Mouse (Mus musculus) midbrain, embryonic 14.5 days (tissue): Measurements from ENCODE around the gene Slc13a1. TPM values are rescaled to one million over a fixed set of nuclear protein-coding genes. Genes with fewer than 3 reads are reported as not detected.

Source experiments
- ATAC-seq: fragments of 200-750 bp; cut with Nextera tagmentation; 2 replicates; pipeline ENCODE4 v1.8.0; 2017; ENCODE audit warnings: moderate number of reproducible peaks, moderate library complexity; ENCODE audit not compliant: low FRiP score, low TSS enrichment
- DNase-seq: peaks from one replicate; pipeline ENCODE4 v3.0.0-alpha.2; 2015
- H3K27ac ChIP-seq: fragments of 300-500 bp; sonication (generic); replicated peaks from 2 replicates; pipeline ENCODE4 v1.5.1; 2014; ENCODE audit warnings: mild to moderate bottlenecking, low read depth, low read length, moderate library complexity
- H3K27me3 ChIP-seq: fragments of 300-500 bp; sonication (generic); 2 replicates; pipeline ENCODE4 v1.6.1; 2014; ENCODE audit warnings: low read length, control low read depth, mixed read lengths; ENCODE audit not compliant: control insufficient read depth, insufficient read depth
- H3K36me3 ChIP-seq: fragments of 300-500 bp; sonication (generic); 2 replicates; pipeline ENCODE4 v1.6.1; 2014; ENCODE audit warnings: low read length, control low read depth; ENCODE audit not compliant: control insufficient read depth, insufficient read depth
- H3K4me1 ChIP-seq: fragments of 300-500 bp; sonication (generic); 2 replicates; pipeline ENCODE4 v1.6.1; 2014; ENCODE audit warnings: mild to moderate bottlenecking, antibody characterized with exemption, low read length, control low read depth; ENCODE audit not compliant: control insufficient read depth, insufficient read depth
- H3K4me2 ChIP-seq: fragments of 300-500 bp; sonication (generic); 2 replicates; pipeline ENCODE4 v1.6.1; 2014; ENCODE audit warnings: mild to moderate bottlenecking, low read length, moderate library complexity
- H3K4me3 ChIP-seq: fragments of 300-500 bp; sonication (generic); replicated peaks from 2 replicates; pipeline ENCODE4 v1.5.1; 2014; ENCODE audit warnings: low read depth, low read length
- H3K9ac ChIP-seq: fragments of 300-500 bp; sonication (generic); replicated peaks from 2 replicates; pipeline ENCODE4 v1.6.1; 2014; ENCODE audit warnings: mild to moderate bottlenecking, low read length, moderate library complexity
- H3K9me3 ChIP-seq: fragments of 300-500 bp; sonication (generic); 2 replicates; pipeline ENCODE4 v1.6.1; 2016; ENCODE audit warnings: low read length, control low read depth, mixed read lengths; ENCODE audit not compliant: control insufficient read depth
- WGBS: fragments of 180-500 bp; shearing (Covaris S2); extraction: QIAGEN DNeasy Blood & Tissue Kit; methylation state at CpG from one replicate; pipeline ENCODE4 v1.1.7; 2014; 5-methylcytosine and 5-hydroxymethylcytosine counted together
- polyA plus RNA-seq: library from polyadenylated mRNA; unstranded; fragments of >200 nt; fragmentation: Nextera tagmentation; extraction: Ambion mirVana; gene quantifications from 2 replicates; pipeline ENCODE4 v1.2.1, GENCODE M21; 2014

Slc13a1 gene
- polyA plus RNA-seq, 1 experiment from 2014 or later, result 0.24 TPM

- Histone ChIP-seq H3K4me3 (no peak overlapping the region), H3K9ac (no peak overlapping the region), H3K4me1 (no peaks in the 10 kb centered on the region), H3K27me3 (no peaks in the 10 kb centered on the region), H3K4me2 (no peak overlapping the region), H3K9me3 (no peaks in the 10 kb centered on the region), H3K36me3 (no peaks in the 10 kb centered on the region), H3K27ac (no peak overlapping the region)
- ATAC-seq (no peak), DNase-seq (no peak)
Observed at GRCm38 (mm10) chr6:24173951-24174350, 6.1 kb upstream of the Slc13a1 start.

GRCm38 (mm10) chr6:24172736-24173135 is 4.8 kb upstream of the Slc13a1 start:
- H3K4me1 ChIP-seq, result no peaks in the 10 kb centered on the region
- DNase-seq, result no peak
- no peak overlapping the region for H3K4me3 ChIP-seq
- no peaks in the 10 kb centered on the region for H3K27me3 ChIP-seq
- no peak overlapping the region for H3K27ac ChIP-seq
- H3K9ac ChIP-seq, result no peak overlapping the region
- H3K36me3 ChIP-seq, result no peaks in the 10 kb centered on the region
- no peaks in the 10 kb centered on the region for H3K9me3 ChIP-seq
- 44% methylated on average over 2 of the region's 2 CpGs for WGBS
- no peak for ATAC-seq
- no peak overlapping the region for H3K4me2 ChIP-seq

- Histone ChIP-seq H3K27me3 (no peaks in the 10 kb centered on the region), H3K27ac (no peak overlapping the region), H3K9ac (no peak overlapping the region), H3K4me1 (no peaks in the 10 kb centered on the region), H3K4me2 (no peak overlapping the region), H3K4me3 (no peak overlapping the region), H3K9me3 (no peaks in the 10 kb centered on the region), H3K36me3 (no peaks in the 10 kb centered on the region)
- DNase-seq (no peak), ATAC-seq (no peak)
- WGBS, result 92% methylated on average over 6 of the region's 6 CpGs
Observed at GRCm38 (mm10) chr6:24166772-24167171, 1.1 kb downstream of the Slc13a1 start.

GRCm38 (mm10) chr6:24165249-24165648 is 2.6 kb downstream of the Slc13a1 start:
- H3K4me3 ChIP-seq, result no peak overlapping the region
- WGBS, result 68% methylated on average over 3 of the region's 3 CpGs
- H3K4me2 ChIP-seq, result no peak overlapping the region
- ATAC-seq (no peak), DNase-seq (peak; percentile 44)
- no peaks in the 10 kb centered on the region for H3K4me1 ChIP-seq
- H3K9me3 ChIP-seq, result no peaks in the 10 kb centered on the region
- no peak overlapping the region for H3K27ac ChIP-seq
- no peaks in the 10 kb centered on the region for H3K27me3 ChIP-seq
- H3K9ac ChIP-seq, result no peak overlapping the region
- H3K36me3 ChIP-seq, result no peaks in the 10 kb centered on the region

GRCm38 (mm10) chr6:24159795-24160194 is 8.1 kb downstream of the Slc13a1 start:
- Histone ChIP-seq H3K27ac (no peak overlapping the region), H3K36me3 (no peaks in the 10 kb centered on the region), H3K9ac (no peak overlapping the region), H3K4me1 (no peaks in the 10 kb centered on the region), H3K27me3 (no peaks in the 10 kb centered on the region), H3K4me2 (no peak overlapping the region), H3K4me3 (no peak overlapping the region), H3K9me3 (no peaks in the 10 kb centered on the region)
- ATAC-seq (no peak), DNase-seq (no peak)
- WGBS, result 74% methylated on average over 1 of the region's 1 CpGs

- no peaks in the 10 kb centered on the region for H3K36me3 ChIP-seq
- no peaks in the 10 kb centered on the region for H3K27me3 ChIP-seq
- no peak for ATAC-seq
- H3K4me2 ChIP-seq, result no peak overlapping the region
- DNase-seq, result no peak
- WGBS, result 74% methylated on average over 4 of the region's 4 CpGs
- no peak overlapping the region for H3K9ac ChIP-seq
- H3K4me3 ChIP-seq, result no peak overlapping the region
- no peaks in the 10 kb centered on the region for H3K9me3 ChIP-seq
- no peak overlapping the region for H3K27ac ChIP-seq
- H3K4me1 ChIP-seq, result no peaks in the 10 kb centered on the region
Observed at GRCm38 (mm10) chr6:24154901-24155300, 13.0 kb downstream of the Slc13a1 start.

GRCm38 (mm10) chr6:24132951-24133350 is 34.9 kb downstream of the Slc13a1 start:
- no peaks in the 10 kb centered on the region for H3K4me1 ChIP-seq
- H3K9ac ChIP-seq, result no peak overlapping the region
- H3K27ac ChIP-seq, result no peak overlapping the region
- no peaks in the 10 kb centered on the region for H3K9me3 ChIP-seq
- DNase-seq (no peak), ATAC-seq (no peak)
- H3K4me2 ChIP-seq, result no peak overlapping the region
- no peaks in the 10 kb centered on the region for H3K27me3 ChIP-seq
- 87% methylated on average over 4 of the region's 4 CpGs for WGBS
- H3K4me3 ChIP-seq, result no peak overlapping the region
- no peaks in the 10 kb centered on the region for H3K36me3 ChIP-seq

- Histone ChIP-seq H3K27ac (no peak overlapping the region), H3K4me3 (no peak overlapping the region), H3K36me3 (no peaks in the 10 kb centered on the region), H3K9ac (no peak overlapping the region), H3K9me3 (no peaks in the 10 kb centered on the region), H3K4me2 (no peak overlapping the region), H3K27me3 (no peaks in the 10 kb centered on the region), H3K4me1 (no peaks in the 10 kb centered on the region)
- DNase-seq (no peak), ATAC-seq (no peak)
Observed at GRCm38 (mm10) chr6:24122632-24123031, 45.3 kb downstream of the Slc13a1 start.

- Histone ChIP-seq H3K4me3 (no peak overlapping the region), H3K4me2 (no peak overlapping the region), H3K4me1 (no peaks in the 10 kb centered on the region), H3K9ac (no peak overlapping the region), H3K27ac (no peak overlapping the region), H3K9me3 (no peaks in the 10 kb centered on the region), H3K36me3 (no peaks in the 10 kb centered on the region), H3K27me3 (no peaks in the 10 kb centered on the region)
- WGBS, result 92% methylated on average over 8 of the region's 8 CpGs
- no peak for DNase-seq
- no peak for ATAC-seq
Observed at GRCm38 (mm10) chr6:24111614-24112013, 56.3 kb downstream of the Slc13a1 start.
